Mouse (Mus musculus) layer of hippocampus, adult 8-10 months (tissue): ENCODE measurements at regions not wholly inside any gene's neighbourhood (a gene's known extent, or its start where the extent isn't known, plus 50 kb on each side); places are given as distances from the start of the nearest gene placed in this dataset.
A peak's percentile ranks its signal among the peaks of the same experiment; 100 is the strongest.
"Not testable (repeated sequence)": the region's sequence is repeated elsewhere in the genome, so short reads cannot be mapped to it uniquely, and the experiment has no call there.

Experiments used
- DNase-seq, 2 experiments: peaks; one replicate each; pipeline ENCODE4 v3.0.0; 2022; ENCODE audit warnings: low spot score in 2 of 2

DNA sequence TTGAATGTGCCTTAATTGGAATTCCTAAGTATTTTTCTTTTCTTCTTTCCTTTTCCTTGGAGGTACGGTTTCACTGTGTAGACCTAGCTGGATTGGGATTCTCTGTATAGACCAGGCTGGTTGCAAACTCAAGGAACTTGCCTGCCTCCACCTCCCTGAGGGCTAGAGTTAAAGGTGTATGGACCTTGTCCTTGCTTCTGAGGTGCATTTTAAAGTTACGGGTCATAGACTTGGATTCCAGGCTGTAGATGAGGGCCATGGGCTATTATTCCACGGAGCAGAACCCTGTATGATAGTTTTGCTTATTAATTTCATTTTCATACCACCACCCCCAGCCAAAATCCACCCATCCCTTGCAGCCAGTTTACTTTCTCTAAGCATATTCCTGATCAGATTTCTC lies 50.7 kb upstream of the Wdr26 start:
- no peak for DNase-seq

DNA sequence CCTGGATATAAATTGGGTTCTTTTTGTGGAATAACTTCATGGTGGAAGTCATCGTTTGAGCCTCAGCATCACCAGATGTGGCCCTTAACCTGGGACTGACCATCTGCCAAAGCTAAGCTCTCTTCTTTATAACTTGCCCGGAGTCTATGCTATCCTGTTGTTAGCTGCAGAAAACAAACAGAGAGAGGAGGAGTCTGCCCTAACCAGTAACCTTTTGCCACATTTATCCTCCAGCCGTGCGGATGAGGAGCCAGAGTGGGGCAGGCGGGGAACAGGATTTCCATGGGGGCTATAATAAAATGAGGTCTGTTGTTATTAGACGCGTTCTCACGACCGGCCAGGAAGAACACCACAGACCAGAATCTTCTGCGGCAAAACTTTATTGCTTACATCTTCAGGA lies 51.4 kb upstream of the Wdr26 start:
- no peak for DNase-seq

DNA sequence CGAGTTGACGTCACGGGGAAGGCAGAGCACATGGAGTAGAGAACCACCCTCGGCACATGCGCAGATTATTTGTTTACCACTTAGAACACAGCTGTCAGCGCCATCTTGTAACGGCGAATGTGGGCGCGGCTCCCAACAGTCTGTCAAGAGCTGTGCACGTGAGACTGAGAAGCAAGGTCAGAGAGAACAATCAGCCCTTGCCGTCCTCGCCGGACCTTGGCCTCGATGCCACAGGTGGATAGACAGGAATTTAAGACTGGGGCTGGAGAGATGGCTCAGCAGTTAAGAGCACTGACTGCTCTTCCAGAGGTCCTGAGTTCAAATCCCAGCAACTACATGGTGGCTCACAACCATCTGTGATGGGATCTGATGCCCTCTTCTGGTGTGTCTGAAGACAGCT lies 58.7 kb upstream of the Wdr26 start:
- DNase-seq = not testable (repeated sequence)

DNA sequence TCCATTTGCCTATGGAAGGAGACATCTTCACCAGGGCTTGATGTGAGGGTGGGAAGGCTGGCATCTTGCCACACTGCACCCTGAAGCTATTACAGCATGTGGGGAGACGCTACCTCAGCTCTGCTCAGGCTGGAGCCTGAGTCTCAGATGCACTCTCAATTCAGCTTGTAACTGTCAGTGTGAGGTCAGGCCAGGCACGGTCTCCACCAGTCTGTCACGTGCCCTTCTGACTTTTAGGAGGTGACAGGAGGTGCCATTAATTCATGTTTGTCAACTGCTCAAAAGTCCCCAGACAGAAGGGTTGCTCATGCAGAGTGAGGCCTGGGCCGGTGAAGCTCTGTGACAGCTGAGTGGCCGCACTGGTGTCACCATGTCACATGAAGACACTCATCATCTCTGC lies 59.4 kb upstream of the Wdr26 start:
- no peak for DNase-seq

DNA sequence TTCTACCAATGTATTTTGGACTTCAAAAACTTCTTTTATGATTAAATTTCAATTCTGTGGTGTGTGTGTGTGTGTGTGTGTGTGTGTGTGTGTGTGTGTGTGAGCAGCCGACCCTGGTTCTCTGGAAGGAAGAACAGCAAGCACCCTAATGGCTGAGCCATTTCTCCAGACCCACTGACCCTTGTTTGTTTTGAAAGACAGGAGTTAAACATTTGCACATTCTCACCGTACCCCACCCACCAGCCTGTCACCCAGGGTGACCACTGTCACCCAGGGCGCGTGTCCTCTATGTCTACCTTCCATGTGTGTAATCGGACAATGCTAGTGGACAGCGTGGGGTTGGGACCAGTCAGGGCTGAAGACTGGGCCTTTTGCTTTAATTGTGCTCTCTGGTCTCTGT lies 60.0 kb upstream of the Wdr26 start:
- DNase-seq = no peak

DNA sequence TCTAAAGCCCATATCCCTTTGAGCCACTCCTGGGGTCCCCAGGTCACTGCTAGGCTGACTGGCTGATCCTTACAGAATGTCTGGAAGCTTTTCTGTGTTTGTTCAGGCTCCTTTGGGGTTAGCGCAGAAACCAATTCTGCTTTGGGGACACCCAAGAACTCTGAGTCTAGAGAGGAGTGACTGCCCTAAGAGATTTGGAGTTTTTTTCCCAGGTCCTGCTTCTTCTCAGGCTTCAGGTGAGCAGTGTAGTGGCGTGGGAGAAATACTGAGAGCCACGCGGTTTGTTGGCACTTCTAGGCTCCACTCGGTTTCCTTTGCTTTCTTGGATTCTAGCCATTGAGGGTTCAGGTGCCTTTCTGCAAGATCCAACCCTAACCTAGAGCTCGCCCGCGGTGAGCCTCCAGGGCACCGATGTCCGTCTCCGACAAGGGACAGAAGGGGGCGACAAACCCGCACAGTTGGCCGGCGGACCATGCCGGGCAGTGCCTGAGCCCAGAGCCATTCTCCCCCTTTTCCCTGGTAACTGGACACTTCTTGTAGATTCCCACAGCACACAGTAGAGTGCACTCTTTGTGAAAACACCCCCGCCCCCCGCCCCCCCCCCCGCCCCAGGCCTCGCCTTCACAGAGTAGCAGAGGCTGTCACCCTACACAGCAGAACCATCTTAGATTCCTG lies 61.0 kb upstream of the Wdr26 start:
- DNase-seq = peak; percentile 44 to 80

DNA sequence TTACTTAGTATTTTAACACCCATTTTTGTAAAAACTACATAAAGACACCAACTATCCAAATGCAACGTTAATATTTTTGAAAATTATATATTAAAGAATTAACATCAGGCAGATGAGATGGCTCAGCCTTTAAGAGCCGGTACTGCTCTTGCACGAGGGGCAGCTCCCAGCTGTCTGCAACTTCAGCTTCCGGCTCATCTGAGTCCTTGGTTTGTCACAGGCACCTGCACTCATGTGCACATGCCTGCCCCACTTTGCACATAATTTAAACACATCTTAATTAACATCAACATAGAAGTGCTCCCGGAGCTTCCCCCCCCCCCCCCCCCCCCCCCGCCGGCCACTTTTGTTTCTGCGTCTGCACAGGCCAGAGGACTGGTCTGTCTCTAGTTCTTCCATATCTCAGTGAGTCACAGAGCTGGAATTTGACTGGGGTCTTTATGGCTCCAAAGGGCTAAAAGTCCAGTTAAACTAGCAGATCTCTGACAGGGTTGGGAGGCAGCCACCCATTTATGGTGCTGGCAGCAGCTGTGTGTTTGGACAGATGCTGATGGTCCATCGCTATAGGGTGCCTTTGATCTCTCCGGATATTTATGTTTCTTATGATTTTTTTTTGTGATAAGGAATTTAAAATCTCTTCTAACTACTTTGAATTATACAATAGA lies 61.9 kb upstream of the Wdr26 start:
- DNase-seq = no peak

DNA sequence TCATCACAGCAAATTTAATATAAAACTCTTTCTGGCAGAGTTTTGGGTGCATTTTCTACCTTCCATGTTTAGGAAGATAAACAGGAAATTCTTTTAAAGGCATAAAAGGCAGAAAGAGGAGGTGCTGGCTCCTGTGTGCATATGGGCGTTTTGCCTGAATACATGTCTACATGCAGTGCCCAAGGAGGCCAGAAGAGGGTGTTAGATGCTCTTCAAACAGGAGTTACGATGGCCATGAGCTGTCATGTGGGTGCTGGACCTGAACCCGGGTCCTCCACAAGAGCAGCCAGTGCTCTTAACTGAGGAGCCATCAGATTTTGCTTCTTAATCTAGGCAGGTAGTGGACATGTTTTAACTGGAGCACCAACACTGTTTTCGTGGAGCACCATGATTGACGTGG lies 69.0 kb upstream of the Wdr26 start:
- no peak for DNase-seq

DNA sequence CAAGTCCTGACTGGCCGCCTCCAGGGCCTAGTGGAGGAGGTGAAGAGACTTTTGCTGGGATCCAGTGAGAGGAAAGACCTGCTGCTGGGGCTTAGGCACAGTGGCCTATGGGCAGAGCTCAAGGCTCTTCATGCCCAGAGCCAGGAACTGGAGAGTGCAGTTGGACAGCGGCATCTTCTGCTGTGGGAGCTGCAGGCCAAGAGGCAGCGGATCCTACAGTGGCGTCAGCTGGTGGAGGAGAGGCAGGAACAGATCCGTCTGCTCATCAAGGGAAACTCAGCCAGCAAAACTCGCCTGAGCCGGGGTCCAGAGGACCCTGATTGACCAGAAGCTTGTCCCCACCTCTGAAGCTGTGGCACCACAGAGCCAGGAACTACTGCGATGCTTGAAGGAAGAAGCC lies 69.4 kb upstream of the Cnih3 start:
- DNase-seq = not testable (repeated sequence)

DNA sequence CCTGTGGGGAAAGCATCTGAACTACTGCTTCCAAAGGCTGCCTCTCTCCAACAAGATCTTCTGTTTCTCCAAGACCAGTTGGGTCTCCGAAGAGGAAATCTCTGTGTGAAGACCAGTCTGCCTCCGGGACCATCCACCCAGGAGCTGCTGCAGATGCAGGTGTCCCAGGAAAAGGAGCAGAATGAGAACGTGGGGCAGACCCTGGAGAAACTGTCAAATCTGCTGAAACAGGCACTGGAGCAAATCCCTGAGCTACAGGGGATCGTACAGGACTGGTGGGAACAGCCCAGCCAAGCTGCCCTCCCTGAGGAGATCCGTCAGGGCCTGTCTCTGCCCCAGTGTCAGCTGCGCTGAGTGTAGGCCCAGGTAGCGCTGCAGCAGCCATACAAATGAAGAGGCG lies 68.9 kb upstream of the Cnih3 start:
- DNase-seq = not testable (repeated sequence)

DNA sequence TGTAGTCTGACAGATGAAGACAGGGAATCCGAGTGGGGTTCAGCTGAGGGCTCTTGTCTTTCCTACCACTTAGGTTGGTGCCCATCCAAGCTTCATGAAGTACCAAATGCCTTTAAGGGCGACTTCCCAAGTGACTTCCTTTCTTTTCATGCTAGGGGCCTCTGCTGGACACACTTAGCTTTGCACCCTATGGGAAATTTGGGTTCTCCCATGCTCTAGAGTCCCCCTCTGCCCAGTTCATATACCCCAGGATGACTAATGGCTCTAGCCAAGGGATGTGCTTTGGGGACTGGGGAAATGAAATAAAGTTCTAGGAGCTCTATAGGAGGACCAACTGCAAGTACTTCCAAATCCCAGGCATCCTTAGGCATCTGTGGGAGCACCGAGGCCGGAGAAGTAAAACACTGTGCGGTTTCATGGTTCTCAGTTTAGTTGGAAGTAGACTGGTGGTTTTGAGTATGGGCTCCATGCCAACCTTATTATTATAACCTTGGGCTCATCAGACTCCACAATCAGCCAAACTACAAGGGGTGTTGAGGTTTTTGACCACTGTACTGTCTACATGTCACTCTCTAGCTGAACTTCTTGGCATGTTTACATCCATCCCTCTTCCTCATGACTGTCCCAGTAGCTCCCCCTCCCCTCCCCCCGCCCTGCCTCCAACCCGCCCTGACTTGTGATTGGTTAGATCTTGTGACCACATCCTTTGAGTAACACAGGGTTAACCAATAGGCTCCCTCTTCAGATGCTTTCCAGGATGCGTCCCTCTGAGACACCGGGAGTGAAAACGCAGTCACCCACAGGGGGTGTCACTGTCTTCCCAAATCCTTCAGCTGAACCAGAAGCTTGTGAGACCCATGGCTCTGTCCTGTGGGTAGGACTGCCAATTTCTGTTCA lies 67.9 kb upstream of the Cnih3 start:
- DNase-seq = no peak

DNA sequence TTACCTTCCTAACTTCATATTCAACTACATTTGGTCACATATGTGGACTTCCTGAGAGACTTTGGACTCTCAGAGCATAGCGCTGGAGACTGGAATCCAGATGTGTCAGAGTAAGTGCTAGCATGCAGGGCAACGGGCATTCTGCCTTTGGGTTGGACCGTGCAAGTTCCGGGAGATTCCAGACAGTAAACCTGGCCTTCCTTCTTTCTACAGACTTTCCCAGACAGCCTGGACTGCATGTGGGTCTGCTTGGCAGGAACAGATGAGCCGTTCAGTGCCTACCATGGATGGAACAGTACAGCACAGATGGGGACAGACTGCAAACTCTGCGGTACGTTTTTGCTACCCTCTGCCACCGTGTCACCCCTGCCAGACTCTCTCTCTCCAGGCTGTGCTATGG lies 66.8 kb upstream of the Cnih3 start:
- DNase-seq = peak in 1 of 2 experiments; percentile 44

DNA sequence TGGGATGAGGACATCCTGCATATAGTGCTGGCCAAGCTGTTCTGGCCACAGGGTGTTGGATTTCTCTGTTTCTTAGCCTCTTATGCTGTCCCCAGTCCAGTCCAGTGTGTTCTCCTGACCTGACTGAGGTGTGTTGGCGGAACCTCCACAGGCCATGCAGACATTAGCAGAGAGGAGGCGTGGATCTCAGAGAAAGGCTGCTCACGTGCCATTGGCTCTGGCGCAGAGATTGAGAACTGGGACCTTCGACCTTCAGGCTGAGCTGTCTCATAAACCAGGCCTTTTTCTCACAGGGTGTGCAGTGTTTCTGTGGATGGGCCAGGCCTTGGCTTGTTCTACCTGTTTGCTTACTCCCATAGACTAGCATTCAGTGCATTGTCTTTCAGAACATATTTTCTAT lies 66.3 kb upstream of the Cnih3 start:
- DNase-seq = no peak

DNA sequence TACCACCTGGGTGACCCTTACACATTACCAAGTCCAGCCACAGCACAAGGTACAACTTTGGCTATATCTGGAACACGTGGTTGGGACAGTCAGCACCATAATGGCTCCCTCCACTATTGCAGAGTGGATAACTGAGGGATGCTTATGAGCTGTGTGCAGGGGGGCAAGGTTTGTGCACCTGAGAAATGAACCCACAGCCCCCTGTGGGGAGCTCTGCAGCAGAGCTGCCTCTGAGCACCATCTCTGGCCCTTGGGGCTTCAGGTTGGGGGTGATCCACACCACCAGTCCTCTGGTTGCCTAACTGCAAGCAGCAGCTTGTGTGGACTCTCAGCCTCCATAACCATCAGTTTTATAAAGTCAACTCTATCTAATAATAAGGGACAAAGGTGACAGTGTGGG lies 65.3 kb upstream of the Cnih3 start:
- no peak for DNase-seq

DNA sequence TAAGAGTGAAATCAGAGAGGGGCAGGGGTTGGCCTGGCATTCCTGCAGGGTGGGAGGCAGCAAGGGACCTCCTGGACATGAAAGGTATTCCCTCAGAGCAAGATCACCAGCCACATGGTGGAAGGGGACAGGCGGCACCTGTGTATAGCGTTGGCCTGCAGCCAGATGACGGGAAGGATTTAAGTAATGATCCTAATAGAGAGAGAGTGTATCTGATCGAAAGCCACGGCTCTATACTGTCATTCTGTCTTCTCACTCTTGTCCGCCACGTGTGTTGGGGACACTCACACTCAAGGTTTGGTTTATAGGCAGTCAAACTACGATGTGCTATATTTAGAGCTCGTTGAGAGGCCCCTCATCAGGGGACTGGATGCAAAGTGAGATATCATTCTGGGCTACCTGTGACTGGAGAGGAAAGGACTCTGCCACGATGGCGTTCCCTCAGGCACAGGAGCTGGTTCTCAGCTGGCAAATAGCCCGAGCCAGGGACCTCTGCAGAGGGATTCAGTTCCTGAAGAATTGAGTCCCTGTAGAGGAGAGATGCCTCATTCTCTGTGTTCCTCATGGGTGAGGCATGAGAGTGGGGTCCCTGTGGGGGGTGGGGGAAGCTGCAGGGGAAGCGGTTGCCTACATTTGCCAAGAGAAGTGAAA lies 62.9 kb upstream of the Cnih3 start:
- DNase-seq = no peak

DNA sequence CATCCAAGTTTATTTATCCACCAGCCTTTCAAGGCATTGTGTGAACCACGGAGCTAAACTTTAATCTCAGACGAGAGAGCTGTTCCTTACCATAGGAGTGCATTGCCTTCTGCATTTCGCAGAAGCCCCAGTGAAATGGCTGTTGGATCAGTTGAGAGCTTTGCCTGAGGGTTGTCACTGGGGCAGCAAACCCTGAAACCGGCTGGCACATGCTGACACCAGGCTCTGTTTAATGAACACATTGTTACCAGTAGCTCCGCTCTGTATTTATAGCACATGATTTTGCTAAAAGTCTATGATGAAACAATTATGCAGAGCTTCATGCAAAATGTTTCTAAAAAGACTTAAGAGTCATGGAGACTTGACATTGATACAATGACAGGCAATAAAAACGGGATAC lies 61.2 kb upstream of the Cnih3 start:
- no peak for DNase-seq

DNA sequence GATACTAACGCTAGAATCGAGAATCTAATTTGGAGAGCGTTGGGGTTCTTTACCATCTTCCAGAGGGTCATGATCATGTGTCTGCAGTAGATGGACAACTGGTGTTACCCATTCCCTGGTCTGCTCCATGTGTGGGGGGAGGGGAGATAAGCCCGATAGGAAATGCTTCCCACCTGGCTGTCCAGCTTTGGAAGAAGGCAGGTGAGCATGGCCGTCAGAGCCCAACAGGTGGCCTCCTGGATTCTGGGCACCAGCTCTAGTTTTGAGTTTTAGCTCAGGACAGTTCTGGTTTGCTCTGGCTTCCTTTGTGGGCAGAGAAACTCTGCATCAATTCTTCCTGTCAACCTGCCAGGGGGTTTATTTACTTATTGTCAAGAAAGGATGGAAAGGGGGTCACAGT lies 60.5 kb upstream of the Cnih3 start:
- no peak for DNase-seq

DNA sequence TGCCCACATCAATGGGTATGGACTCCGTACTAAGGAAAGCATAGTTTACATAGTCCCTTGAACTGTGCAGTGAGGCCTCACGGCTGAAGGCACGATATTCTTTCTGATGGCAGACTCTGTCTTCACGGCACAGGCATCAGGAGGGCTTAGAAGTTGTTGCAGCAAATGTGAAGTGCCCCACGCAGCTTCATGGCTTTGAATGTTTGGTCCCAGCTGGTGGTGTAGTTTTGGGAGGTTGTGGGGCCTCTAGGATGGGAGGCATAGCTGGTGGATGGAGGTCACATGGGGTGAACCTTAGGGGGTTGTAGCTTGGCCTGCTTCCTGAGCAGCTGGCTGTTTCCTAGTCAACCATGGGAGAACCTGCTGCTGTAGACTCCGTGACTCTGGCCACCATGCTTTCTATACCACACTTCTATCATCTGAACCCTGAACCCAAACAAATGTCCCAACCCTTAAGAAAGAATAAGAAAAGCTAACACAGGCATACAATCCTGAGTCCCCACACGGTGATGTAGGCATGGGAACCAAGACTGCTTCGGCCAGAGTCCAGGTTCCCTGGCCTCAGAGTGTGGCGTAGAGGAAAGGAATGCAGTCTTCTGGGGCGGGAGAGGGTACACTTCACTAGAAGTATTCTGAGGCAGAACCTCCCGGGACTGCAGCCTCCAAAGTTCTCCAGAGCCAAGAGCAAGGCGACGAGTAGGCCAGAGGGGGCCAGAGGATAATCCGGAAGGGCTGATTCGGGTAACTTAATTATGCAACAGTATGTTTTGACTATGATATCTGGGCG lies 59.2 kb upstream of the Cnih3 start:
- DNase-seq = no peak

DNA sequence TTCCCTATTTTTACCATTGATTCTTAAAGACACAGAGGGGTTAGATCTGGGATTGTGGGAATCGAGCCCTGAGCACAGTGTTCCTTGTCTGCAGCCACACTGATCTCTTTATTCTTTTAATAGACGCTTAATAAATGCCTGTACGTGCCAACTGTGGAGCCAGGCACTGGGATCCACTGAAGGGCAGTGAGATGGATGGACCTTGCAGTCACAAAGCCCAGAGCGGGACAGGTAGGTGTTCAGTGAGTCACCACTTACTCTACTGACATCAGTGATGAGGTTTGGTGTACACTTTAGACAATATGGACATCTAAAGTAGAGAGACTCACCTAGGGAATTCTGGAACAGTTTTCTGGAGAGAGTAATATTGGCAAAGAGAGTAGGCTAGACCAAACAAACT lies 56.8 kb upstream of the Cnih3 start:
- no peak for DNase-seq

DNA sequence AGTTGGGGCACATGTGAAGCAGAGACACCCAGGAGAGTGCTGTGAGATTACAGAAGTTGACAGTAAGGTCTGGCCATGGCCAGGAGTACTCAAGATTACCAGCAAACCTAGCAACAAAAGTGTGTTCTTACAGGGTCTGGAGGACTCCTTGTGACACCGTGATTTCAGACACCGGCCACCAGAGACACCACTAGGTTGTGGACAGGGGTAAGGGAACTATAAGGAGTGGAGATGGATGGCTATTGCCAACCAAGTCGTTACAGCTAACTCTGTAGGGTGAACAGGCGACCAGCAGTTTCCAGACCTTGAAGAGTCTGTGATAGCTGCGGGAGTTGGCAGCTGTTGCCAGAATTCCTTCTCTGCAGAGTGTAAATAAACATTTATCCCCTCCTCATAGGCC lies 54.4 kb upstream of the Cnih3 start:
- no peak for DNase-seq

DNA sequence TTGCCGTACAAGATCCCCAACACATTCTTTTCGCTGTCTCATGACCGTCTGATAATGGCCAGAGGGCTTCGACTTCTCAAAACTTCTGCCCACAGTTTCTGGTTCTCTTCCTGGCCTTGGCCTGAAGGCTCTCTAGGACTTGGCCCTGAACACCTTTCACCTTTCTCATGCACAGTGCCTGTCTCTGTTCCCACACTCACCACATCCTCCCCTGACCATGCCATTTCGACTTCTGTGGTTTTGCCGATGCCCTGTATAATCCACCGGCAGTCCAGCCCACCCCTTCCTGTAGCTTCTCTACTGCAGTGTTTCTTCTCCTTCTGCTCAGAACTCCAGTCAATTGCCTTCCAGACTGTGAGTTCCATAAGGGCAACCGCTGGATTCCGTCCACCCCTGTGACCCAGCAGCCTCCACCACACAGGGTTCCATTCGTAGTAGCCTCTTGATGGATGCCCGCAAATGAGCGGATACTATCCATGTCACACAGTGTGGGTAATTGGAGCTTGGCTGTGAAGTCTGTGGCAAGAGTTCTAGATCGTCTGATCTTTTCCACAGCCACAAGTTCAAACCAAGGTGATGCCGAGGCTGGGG lies 53.3 kb upstream of the Cnih3 start:
- no peak for DNase-seq
